Mouse (Mus musculus): Measurements from ENCODE around the gene Cep128. TPM values are rescaled to one million over a fixed set of nuclear protein-coding genes. Genes with fewer than 3 reads are reported as not detected.

Gene Cep128
- polyA plus RNA-seq (2015; fragmentation: Nextera tagmentation; extraction: Ambion mirVana), result 8.3 and 9.6 TPM in 2 replicates

GRCm38 (mm10) chr12:91384281-91385017 is at the start of gene Cep128, which contains the start of gene Tshr:
Gene Cep128 (minus strand): TSS chr12:91384409.
Gene Tshr (plus strand): TSS chr12:91384563.
- peak within 1 kb of the TSS; percentile 76 for H3K9ac ChIP-seq (ENCODE audit: low read length)
- no peaks in the 10 kb centered on the region; the same call in none of the 2 replicates for H3K4me1 ChIP-seq (ENCODE audit: control insufficient read depth, insufficient read depth, low read length)
- no peak within 1 kb of the TSS for H3K27ac ChIP-seq (ENCODE audit: low read length)
- peak within 1 kb of the TSS; percentile 79 for H3K4me3 ChIP-seq (replicated peaks; ENCODE audit: low read length)
- H3K27me3 ChIP-seq (ENCODE audit: control insufficient read depth, insufficient read depth, low read length), result no peaks in the 10 kb centered on the region
- no peaks in the 10 kb centered on the region for H3K9me3 ChIP-seq (replicated peaks; ENCODE audit: control insufficient read depth, low read length)
- 1% methylated on average over 27 of the region's 27 CpGs for WGBS
- H3K36me3 ChIP-seq (ENCODE audit: control insufficient read depth, insufficient read depth, low read length), result no peaks in the 10 kb centered on the region
- peak within 1 kb of the TSS; percentile 92 for H3K4me2 ChIP-seq (ENCODE audit: low read depth, low read length)
- ATAC-seq (ENCODE audit: insufficient read depth, low FRiP score), result peak; percentile 100

GRCm38 (mm10) chr12:91427129-91427528 is 42.9 kb upstream of the Cep128 start:
- H3K27ac ChIP-seq (ENCODE audit: low read length), result no peak overlapping the region
- 46% methylated on average over 2 of the region's 2 CpGs for WGBS
- no peak overlapping the region for H3K9ac ChIP-seq (ENCODE audit: low read length)
- no peak overlapping the region for H3K4me2 ChIP-seq (ENCODE audit: low read depth, low read length)
- H3K4me3 ChIP-seq (replicated peaks; ENCODE audit: low read length), result no peak overlapping the region
- H3K4me1 ChIP-seq (ENCODE audit: control insufficient read depth, insufficient read depth, low read length), result no peaks in the 10 kb centered on the region
- H3K27me3 ChIP-seq (ENCODE audit: control insufficient read depth, insufficient read depth, low read length), result no peaks in the 10 kb centered on the region
- H3K36me3 ChIP-seq (ENCODE audit: control insufficient read depth, insufficient read depth, low read length), result no peaks in the 10 kb centered on the region
- no peaks in the 10 kb centered on the region for H3K9me3 ChIP-seq (replicated peaks; ENCODE audit: control insufficient read depth, low read length)
- ATAC-seq (ENCODE audit: insufficient read depth, low FRiP score), result no peak

GRCm38 (mm10) chr12:91426499-91426898 is 42.3 kb upstream of the Cep128 start:
- no peaks in the 10 kb centered on the region for H3K27me3 ChIP-seq (ENCODE audit: control insufficient read depth, insufficient read depth, low read length)
- H3K4me1 ChIP-seq (ENCODE audit: control insufficient read depth, insufficient read depth, low read length), result no peaks in the 10 kb centered on the region
- no peak for ATAC-seq (ENCODE audit: insufficient read depth, low FRiP score)
- no peaks in the 10 kb centered on the region for H3K9me3 ChIP-seq (replicated peaks; ENCODE audit: control insufficient read depth, low read length)
- H3K9ac ChIP-seq (ENCODE audit: low read length), result no peak overlapping the region
- no peak overlapping the region for H3K27ac ChIP-seq (ENCODE audit: low read length)
- WGBS, result 33% methylated on average over 4 of the region's 4 CpGs
- no peak overlapping the region for H3K4me2 ChIP-seq (ENCODE audit: low read depth, low read length)
- no peak overlapping the region for H3K4me3 ChIP-seq (replicated peaks; ENCODE audit: low read length)
- no peaks in the 10 kb centered on the region for H3K36me3 ChIP-seq (ENCODE audit: control insufficient read depth, insufficient read depth, low read length)

GRCm38 (mm10) chr12:91423125-91423820 is 39.1 kb upstream of the Cep128 start:
- H3K4me3 ChIP-seq (replicated peaks; ENCODE audit: low read length), result no peak overlapping the region
- ATAC-seq (ENCODE audit: insufficient read depth, low FRiP score), result peak; percentile 72; the same call in 1 of the 2 replicates
- no peaks in the 10 kb centered on the region for H3K27me3 ChIP-seq (ENCODE audit: control insufficient read depth, insufficient read depth, low read length)
- H3K9me3 ChIP-seq (replicated peaks; ENCODE audit: control insufficient read depth, low read length), result no peaks in the 10 kb centered on the region
- H3K4me2 ChIP-seq (ENCODE audit: low read depth, low read length), result 0 out of 2 replicates have a peak overlapping the region, but pooled peaks have one; percentile 22
- H3K36me3 ChIP-seq (ENCODE audit: control insufficient read depth, insufficient read depth, low read length), result no peaks in the 10 kb centered on the region
- no peaks in the 10 kb centered on the region for H3K4me1 ChIP-seq (ENCODE audit: control insufficient read depth, insufficient read depth, low read length)
- WGBS, result 63% methylated on average over 11 of the region's 11 CpGs
- no peak overlapping the region for H3K9ac ChIP-seq (ENCODE audit: low read length)
- no peak overlapping the region; the same call in 1 of the 2 replicates for H3K27ac ChIP-seq (ENCODE audit: low read length)

GRCm38 (mm10) chr12:91421272-91421671 is 37.1 kb upstream of the Cep128 start:
- Histone ChIP-seq H3K9ac (ENCODE audit: low read length) (no peak overlapping the region), H3K27ac (ENCODE audit: low read length) (no peak overlapping the region), H3K4me1 (ENCODE audit: control insufficient read depth, insufficient read depth, low read length) (no peaks in the 10 kb centered on the region), H3K36me3 (ENCODE audit: control insufficient read depth, insufficient read depth, low read length) (no peaks in the 10 kb centered on the region), H3K4me2 (ENCODE audit: low read depth, low read length) (no peak overlapping the region), H3K27me3 (ENCODE audit: control insufficient read depth, insufficient read depth, low read length) (no peaks in the 10 kb centered on the region), H3K9me3 (replicated peaks; ENCODE audit: control insufficient read depth, low read length) (no peaks in the 10 kb centered on the region), H3K4me3 (replicated peaks; ENCODE audit: low read length) (no peak overlapping the region)
- 38% methylated on average over 9 of the region's 9 CpGs for WGBS
- no peak for ATAC-seq (ENCODE audit: insufficient read depth, low FRiP score)

GRCm38 (mm10) chr12:91418791-91419190 is 34.6 kb upstream of the Cep128 start:
- no peaks in the 10 kb centered on the region for H3K4me1 ChIP-seq (ENCODE audit: control insufficient read depth, insufficient read depth, low read length)
- H3K4me2 ChIP-seq (ENCODE audit: low read depth, low read length), result no peak overlapping the region
- H3K27me3 ChIP-seq (ENCODE audit: control insufficient read depth, insufficient read depth, low read length), result no peaks in the 10 kb centered on the region
- H3K9me3 ChIP-seq (replicated peaks; ENCODE audit: control insufficient read depth, low read length), result no peaks in the 10 kb centered on the region
- H3K36me3 ChIP-seq (ENCODE audit: control insufficient read depth, insufficient read depth, low read length), result no peaks in the 10 kb centered on the region
- no peak for ATAC-seq (ENCODE audit: insufficient read depth, low FRiP score)
- no peak overlapping the region for H3K9ac ChIP-seq (ENCODE audit: low read length)
- 44% methylated on average over 7 of the region's 7 CpGs for WGBS
- no peak overlapping the region for H3K4me3 ChIP-seq (replicated peaks; ENCODE audit: low read length)
- no peak overlapping the region for H3K27ac ChIP-seq (ENCODE audit: low read length)

- WGBS, result 91% methylated on average over 7 of the region's 7 CpGs
These were observed 32.6 kb upstream of the Cep128 start for GRCm38 (mm10) chr12:91416828-91417227.

GRCm38 (mm10) chr12:91415112-91415511 is 30.9 kb upstream of the Cep128 start:
- Histone ChIP-seq H3K27ac (ENCODE audit: low read length) (no peak overlapping the region), H3K36me3 (ENCODE audit: control insufficient read depth, insufficient read depth, low read length) (no peaks in the 10 kb centered on the region), H3K4me1 (ENCODE audit: control insufficient read depth, insufficient read depth, low read length) (no peaks in the 10 kb centered on the region), H3K27me3 (ENCODE audit: control insufficient read depth, insufficient read depth, low read length) (no peaks in the 10 kb centered on the region), H3K9ac (ENCODE audit: low read length) (no peak overlapping the region), H3K4me3 (replicated peaks; ENCODE audit: low read length) (no peak overlapping the region), H3K4me2 (ENCODE audit: low read depth, low read length) (no peak overlapping the region), H3K9me3 (replicated peaks; ENCODE audit: control insufficient read depth, low read length) (no peaks in the 10 kb centered on the region)
- 61% methylated on average over 6 of the region's 6 CpGs for WGBS
- ATAC-seq (ENCODE audit: insufficient read depth, low FRiP score), result no peak

More at GRCm38 (mm10) chr12:91416828-91417227, 32.6 kb upstream of the Cep128 start:
- Histone ChIP-seq H3K4me1 (ENCODE audit: control insufficient read depth, insufficient read depth, low read length) (no peaks in the 10 kb centered on the region), H3K27me3 (ENCODE audit: control insufficient read depth, insufficient read depth, low read length) (no peaks in the 10 kb centered on the region), H3K9me3 (replicated peaks; ENCODE audit: control insufficient read depth, low read length) (no peaks in the 10 kb centered on the region), H3K4me3 (replicated peaks; ENCODE audit: low read length) (no peak overlapping the region), H3K27ac (ENCODE audit: low read length) (no peak overlapping the region), H3K36me3 (ENCODE audit: control insufficient read depth, insufficient read depth, low read length) (no peaks in the 10 kb centered on the region), H3K9ac (ENCODE audit: low read length) (no peak overlapping the region), H3K4me2 (ENCODE audit: low read depth, low read length) (no peak overlapping the region)
- ATAC-seq (ENCODE audit: insufficient read depth, low FRiP score), result no peak
